8 mouse cellular contexts compared by ENCODE assay signal in the genomic region with DNA sequence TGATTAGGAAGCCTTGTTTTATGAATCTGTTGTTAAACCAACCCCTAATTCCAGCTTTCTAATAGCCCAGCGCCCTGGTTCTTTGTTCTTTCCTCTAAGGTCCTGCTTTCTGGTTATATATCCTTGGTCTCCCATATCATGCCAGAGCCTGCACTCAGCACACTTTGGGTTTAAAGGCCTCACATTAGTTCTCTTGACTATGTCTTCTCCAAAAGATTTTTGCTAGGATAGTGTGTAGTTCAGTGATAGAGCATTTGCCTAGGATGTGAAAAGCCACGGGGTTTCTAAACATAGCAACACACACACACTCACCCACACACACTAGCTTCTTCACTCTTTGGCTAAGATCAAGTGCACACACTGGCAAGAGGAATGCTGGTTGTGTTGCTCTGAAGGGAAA.
DNase-seq lines count a peak whose midpoint lies in the region; ATAC-seq and TF ChIP-seq lines count a peak whose summit lies in the region.

No protein-coding gene starts in this region.

- H3K27ac ChIP-seq in cerebellum, adult 2 months (ENCODE audit: insufficient read depth, low read length), result no peak overlapping the region
- peak overlapping the region; percentile 72 for H3K27ac ChIP-seq in heart, embryonic 15.5 days
- no peak overlapping the region for H3K27ac ChIP-seq in liver, embryonic 12.5 days
- no peak overlapping the region for H3K27ac ChIP-seq in stomach, postnatal 0 days (replicated peaks)

- no peak for ATAC-seq in heart, embryonic 15.5 days (replicated peaks; ENCODE audit: insufficient number of reproducible peaks, insufficient read depth, low FRiP score, low read depth)
- ATAC-seq in liver, embryonic 12.5 days, result no peak
- no peak for ATAC-seq in stomach, postnatal 0 days (ENCODE audit: low FRiP score, low TSS enrichment)
- no peak for ATAC-seq in activated CD4-positive, CD25-positive, alpha-beta regulatory T cell, adult 4 months

- no peak for DNase-seq in cerebellum, adult 2 months
- no peak for DNase-seq in cerebellum, adult 9-11 months
- peak; percentile 73 for DNase-seq in brain, adult 2 months (ENCODE audit: low read depth, low spot score)
- DNase-seq in stomach, postnatal 0 days (ENCODE audit: low spot score), result no peak
- no peak for DNase-seq in yolk sac, embryonic 10.5 days (ENCODE audit: low spot score)

- 13% methylated on average over 2 of the region's 2 CpGs for WGBS in cerebellum, adult 2 months
- 15% methylated on average over 2 of the region's 2 CpGs for WGBS in heart, embryonic 15.5 days
- WGBS in liver, embryonic 12.5 days (ENCODE audit: insufficient replicate concordance), result 13% methylated on average over 2 of the region's 2 CpGs
- 24% methylated on average over 2 of the region's 2 CpGs for WGBS in stomach, postnatal 0 days

- no peaks in the 10 kb centered on the region for H3K27me3 ChIP-seq in cerebellum, adult 2 months (ENCODE audit: control insufficient read depth, insufficient read depth, low read length)
- H3K27me3 ChIP-seq in heart, embryonic 15.5 days, result no peaks in the 10 kb centered on the region
- peaks cover 29% of the 10 kb centered on the region for H3K27me3 ChIP-seq in liver, embryonic 12.5 days (replicated peaks)
- no peaks in the 10 kb centered on the region for H3K27me3 ChIP-seq in stomach, postnatal 0 days (ENCODE audit: control insufficient read depth, insufficient read depth, low read length)

- no peak for TF ChIP-seq EP300 in stomach, postnatal 0 days (optimal IDR thresholded peaks at IDR 0.05)

- TF ChIP-seq POLR2A in cerebellum, adult 2 months (IDR thresholded peaks at IDR 0.05; ENCODE audit: borderline replicate concordance, insufficient read depth, low read length), result 0 out of 2 replicates have a peak, but pooled peaks have one; percentile 1

- H3K4me1 ChIP-seq in cerebellum, adult 2 months (ENCODE audit: control insufficient read depth, insufficient read depth, low read length), result no peaks in the 10 kb centered on the region; the same call in 1 of the 2 replicates
- H3K4me1 ChIP-seq in heart, embryonic 15.5 days (replicated peaks), result peaks cover 14% of the 10 kb centered on the region; the same call in 1 of the 2 replicates
- peaks cover 3% of the 10 kb centered on the region for H3K4me1 ChIP-seq in liver, embryonic 12.5 days
- 0 out of 2 replicates have a peak, but pooled peaks cover 2% of the 10 kb centered on the region for H3K4me1 ChIP-seq in stomach, postnatal 0 days (replicated peaks; ENCODE audit: control insufficient read depth, insufficient read depth)

- peak overlapping the region; percentile 63 for H3K9ac ChIP-seq in heart, embryonic 15.5 days
- no peak overlapping the region for H3K9ac ChIP-seq in liver, embryonic 12.5 days
- peak overlapping the region; percentile 67; the same call in 1 of the 2 replicates for H3K9ac ChIP-seq in stomach, postnatal 0 days (ENCODE audit: low read length)

- H3K9me3 ChIP-seq in heart, embryonic 15.5 days (replicated peaks), result no peaks in the 10 kb centered on the region
- H3K9me3 ChIP-seq in liver, embryonic 12.5 days (replicated peaks), result no peaks in the 10 kb centered on the region
- no peaks in the 10 kb centered on the region for H3K9me3 ChIP-seq in stomach, postnatal 0 days (ENCODE audit: control insufficient read depth, low read length)

- H3K4me2 ChIP-seq in heart, embryonic 15.5 days, result peak overlapping the region; percentile 99
- peak overlapping the region; percentile 70 for H3K4me2 ChIP-seq in liver, embryonic 12.5 days
- peak overlapping the region; percentile 99 for H3K4me2 ChIP-seq in stomach, postnatal 0 days (replicated peaks; ENCODE audit: low read depth)

- peak overlapping the region; percentile 59 for H3K4me3 ChIP-seq in cerebellum, adult 2 months (replicated peaks; ENCODE audit: insufficient read depth, low read depth, low read length)
- H3K4me3 ChIP-seq in heart, embryonic 15.5 days, result peak overlapping the region; percentile 63
- no peak overlapping the region for H3K4me3 ChIP-seq in liver, embryonic 12.5 days
- peak overlapping the region; percentile 57; the same call in 1 of the 2 replicates for H3K4me3 ChIP-seq in stomach, postnatal 0 days (ENCODE audit: low read depth, low read length)

- no peaks in the 10 kb centered on the region for H3K36me3 ChIP-seq in heart, embryonic 15.5 days
- H3K36me3 ChIP-seq in liver, embryonic 12.5 days, result no peaks in the 10 kb centered on the region
- no peaks in the 10 kb centered on the region for H3K36me3 ChIP-seq in stomach, postnatal 0 days (ENCODE audit: control insufficient read depth, insufficient read depth, low read length)

- TF ChIP-seq CTCF in cerebellum, adult 2 months (IDR thresholded peaks at IDR 0.05; ENCODE audit: borderline replicate concordance, insufficient read depth, low read depth, low read length), result no peak
- TF ChIP-seq CTCF in stomach, postnatal 0 days (IDR thresholded peaks at IDR 0.05; ENCODE audit: low read depth), result no peak
